Mouse (Mus musculus) stomach, embryonic 14.5 days (tissue): ENCODE data around the gene Uvrag. TPM values are rescaled to one million over a fixed set of nuclear protein-coding genes. Genes with fewer than 3 reads are reported as not detected.

Experiments
- ATAC-seq: fragments of 200-750 bp; cut with Nextera tagmentation; 2 replicates; pipeline ENCODE4 v1.8.0; 2017; ENCODE audit warnings: low read depth, moderate TSS enrichment; ENCODE audit not compliant: insufficient number of reproducible peaks, insufficient read depth, low FRiP score
- H3K27ac ChIP-seq: fragments of 300-500 bp; sonication (generic); 2 replicates; pipeline ENCODE4 v1.5.1; 2014; ENCODE audit warnings: mild to moderate bottlenecking, low read length, moderate library complexity, mixed read lengths
- H3K27me3 ChIP-seq: fragments of 300-500 bp; sonication (generic); 2 replicates; pipeline ENCODE4 v1.6.1; 2014; ENCODE audit warnings: low read length, control low read depth, mixed read lengths; ENCODE audit not compliant: control insufficient read depth, insufficient read depth
- H3K36me3 ChIP-seq: fragments of 300-500 bp; sonication (generic); 2 replicates; pipeline ENCODE4 v1.6.1; 2014; ENCODE audit warnings: mild to moderate bottlenecking, control low read depth, low read length, moderate library complexity, mixed read lengths; ENCODE audit not compliant: control insufficient read depth, insufficient read depth
- H3K4me1 ChIP-seq: fragments of 300-500 bp; sonication (generic); 2 replicates; pipeline ENCODE4 v1.6.1; 2014; ENCODE audit warnings: low read length, control low read depth, mixed read lengths; ENCODE audit not compliant: control insufficient read depth, insufficient read depth
- H3K4me2 ChIP-seq: fragments of 300-500 bp; sonication (generic); replicated peaks from 2 replicates; pipeline ENCODE4 v1.6.1; 2014; ENCODE audit warnings: low read depth, low read length, control low read depth
- H3K4me3 ChIP-seq: fragments of 300-500 bp; sonication (generic); 2 replicates; pipeline ENCODE4 v1.5.1; 2014; ENCODE audit warnings: low read depth, low read length, control low read depth
- H3K9ac ChIP-seq: fragments of 300-500 bp; sonication (generic); replicated peaks from 2 replicates; pipeline ENCODE4 v1.6.1; 2014; ENCODE audit warnings: low read depth, mild to moderate bottlenecking, control low read depth, low read length, moderate library complexity, mixed read lengths
- H3K9me3 ChIP-seq: fragments of 300-500 bp; sonication (generic); 2 replicates; pipeline ENCODE4 v1.6.1; 2016; ENCODE audit warnings: low read depth, low read length, control low read depth; ENCODE audit not compliant: control insufficient read depth
- WGBS: fragments of 180-500 bp; shearing (Covaris S2); extraction: QIAGEN DNeasy Blood & Tissue Kit; methylation state at CpG from one replicate; pipeline ENCODE4 v1.1.7; 2014; 5-methylcytosine and 5-hydroxymethylcytosine counted together
- polyA plus RNA-seq: library from polyadenylated mRNA; unstranded; fragments of >200 nt; fragmentation: Nextera tagmentation; extraction: Ambion mirVana; gene quantifications from 2 replicates; pipeline ENCODE4 v1.2.1, GENCODE M21; 2014

The Uvrag gene
- polyA plus RNA-seq, 1 experiment from 2014 or later = 23.9 TPM

DNA sequence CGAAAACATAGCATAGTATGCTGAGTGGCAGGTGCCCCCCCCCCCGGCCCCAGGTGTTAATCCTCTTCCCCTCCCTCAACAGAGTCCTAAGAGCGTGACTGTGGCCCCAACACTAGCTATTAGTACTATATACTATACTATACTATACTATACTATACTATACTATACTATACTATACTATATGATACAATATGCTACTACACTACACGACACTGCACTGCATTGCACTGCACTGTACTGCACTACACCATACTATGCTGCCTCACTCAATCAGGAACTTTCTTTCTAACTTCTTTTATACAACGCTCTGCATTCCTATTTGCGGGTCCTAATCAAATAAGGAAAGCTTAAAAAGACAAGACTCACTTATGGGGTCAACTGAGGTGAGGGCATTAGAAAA lies 224.4 kb downstream of the Uvrag start:
- H3K27me3 ChIP-seq = no peaks in the 10 kb centered on the region
- H3K36me3 ChIP-seq = no peaks in the 10 kb centered on the region
- H3K27ac ChIP-seq = no peak overlapping the region
- H3K4me3 ChIP-seq = no peak overlapping the region
- peaks cover 7% of the 10 kb centered on the region; the same call in 1 of the 2 replicates for H3K4me1 ChIP-seq
- ATAC-seq = no peak
- no peak overlapping the region for H3K4me2 ChIP-seq
- no peak overlapping the region for H3K9ac ChIP-seq
- no peaks in the 10 kb centered on the region for H3K9me3 ChIP-seq
- WGBS = 86% methylated on average over 6 of the region's 6 CpGs

DNA sequence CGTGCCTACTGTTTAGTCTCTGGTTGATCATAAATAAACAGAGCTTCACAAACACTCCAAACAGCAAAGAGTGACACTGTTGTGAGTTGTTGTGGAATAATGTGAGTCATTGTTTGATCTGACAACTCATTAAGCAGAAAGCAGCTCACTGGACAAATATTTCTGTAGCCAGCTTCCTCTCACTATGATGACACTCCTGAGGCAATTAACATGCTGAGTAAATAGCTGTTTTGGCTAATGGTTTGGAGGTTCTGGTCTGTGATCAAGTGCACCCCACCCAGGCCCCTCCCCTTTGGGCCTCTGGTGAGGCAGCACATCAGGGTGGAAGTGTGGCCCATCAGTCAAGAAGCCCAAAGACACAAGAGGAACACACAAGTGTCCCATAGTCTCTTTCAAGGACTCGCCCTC lies 228.0 kb downstream of the Uvrag start:
- 63% methylated on average over 2 of the region's 2 CpGs for WGBS
- no peak for ATAC-seq
- peaks cover 22% of the 10 kb centered on the region for H3K4me1 ChIP-seq

DNA sequence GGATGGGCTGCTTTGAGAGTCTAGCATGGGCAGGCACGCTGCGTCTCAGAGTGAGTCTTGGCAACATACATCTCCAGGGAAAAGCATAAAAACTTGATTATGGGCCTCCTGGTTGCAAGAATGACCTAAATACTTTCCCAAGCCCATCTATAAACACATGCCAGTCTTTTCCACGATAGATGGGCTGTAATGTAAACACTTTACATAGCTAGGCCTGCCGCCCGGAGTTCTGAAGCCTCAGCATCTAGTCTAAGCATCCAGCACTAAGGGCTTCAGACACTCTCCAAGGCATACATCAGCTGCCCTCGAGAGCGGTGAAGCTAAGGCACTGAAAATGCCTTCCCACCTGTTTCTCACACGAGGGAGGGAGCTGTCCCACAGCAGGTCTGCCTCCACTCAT lies 229.7 kb downstream of the Uvrag start:
- 31% methylated on average over 8 of the region's 8 CpGs for WGBS
- ATAC-seq = peak; percentile 30; the same call in 1 of the 2 replicates

More for the DNA sequence above, 228.0 kb downstream of the Uvrag start:
- Histone ChIP-seq H3K9me3 (no peaks in the 10 kb centered on the region), H3K27me3 (no peaks in the 10 kb centered on the region), H3K36me3 (no peaks in the 10 kb centered on the region), H3K4me3 (no peak overlapping the region), H3K4me2 (no peak overlapping the region), H3K27ac (no peak overlapping the region), H3K9ac (no peak overlapping the region)

DNA sequence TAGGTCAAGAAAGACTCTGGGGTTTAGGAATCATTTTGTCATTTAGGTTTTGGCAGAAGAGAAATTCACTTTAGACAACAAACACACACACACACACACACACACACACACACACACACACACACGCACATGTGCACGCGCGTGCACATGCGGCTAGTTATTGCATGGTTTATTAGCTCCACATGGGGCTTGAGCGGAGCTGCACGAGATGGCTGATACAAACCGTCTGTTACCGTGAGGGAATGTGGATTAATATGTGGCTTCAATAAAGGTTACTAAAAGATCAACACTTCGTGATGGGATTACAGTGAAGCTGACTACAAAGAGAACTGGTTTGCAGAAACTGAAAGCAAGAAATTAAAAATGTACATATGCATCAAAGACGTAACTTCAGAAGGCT lies 230.2 kb downstream of the Uvrag start:
- no peak overlapping the region for H3K9ac ChIP-seq
- no peak overlapping the region for H3K4me3 ChIP-seq
- H3K27me3 ChIP-seq = no peaks in the 10 kb centered on the region
- no peak overlapping the region for H3K4me2 ChIP-seq
- peak overlapping the region; percentile 77; the same call in 1 of the 2 replicates for H3K27ac ChIP-seq
- no peaks in the 10 kb centered on the region for H3K36me3 ChIP-seq
- ATAC-seq = no peak
- peaks cover 22% of the 10 kb centered on the region for H3K4me1 ChIP-seq
- no peaks in the 10 kb centered on the region for H3K9me3 ChIP-seq
- 51% methylated on average over 11 of the region's 11 CpGs for WGBS

More for the DNA sequence above, 229.7 kb downstream of the Uvrag start:
- Histone ChIP-seq H3K27me3 (no peaks in the 10 kb centered on the region), H3K36me3 (no peaks in the 10 kb centered on the region), H3K4me2 (no peak overlapping the region), H3K9me3 (no peaks in the 10 kb centered on the region), H3K4me3 (no peak overlapping the region), H3K27ac (peak overlapping the region; percentile 77), H3K4me1 (peaks cover 22% of the 10 kb centered on the region), H3K9ac (no peak overlapping the region)

DNA sequence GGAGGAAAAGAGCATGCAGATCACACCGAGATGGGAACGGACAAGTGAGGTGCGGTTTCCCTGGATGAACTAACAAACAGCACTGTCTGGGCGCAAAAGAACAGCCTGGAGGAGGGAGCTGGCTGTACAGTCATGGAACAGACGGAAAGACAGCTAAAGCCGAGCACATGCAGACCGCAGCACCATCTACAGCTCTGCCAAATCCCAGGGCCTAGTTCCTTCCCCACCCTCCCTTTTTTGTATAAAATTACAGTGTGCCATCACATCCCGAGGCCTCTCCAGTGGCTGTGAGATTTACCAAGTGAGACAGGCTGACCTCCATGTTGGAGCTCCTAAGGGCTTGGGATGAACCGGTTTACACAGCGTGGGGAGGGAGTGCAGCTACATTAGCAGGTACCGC lies 230.8 kb downstream of the Uvrag start:
- Histone ChIP-seq H3K36me3 (no peaks in the 10 kb centered on the region), H3K4me3 (no peak overlapping the region), H3K27me3 (no peaks in the 10 kb centered on the region), H3K4me2 (no peak overlapping the region), H3K4me1 (peaks cover 27% of the 10 kb centered on the region), H3K27ac (peak overlapping the region; percentile 77; the same call in 1 of the 2 replicates), H3K9me3 (no peaks in the 10 kb centered on the region), H3K9ac (no peak overlapping the region)
- WGBS = 59% methylated on average over 11 of the region's 11 CpGs
- no peak for ATAC-seq

DNA sequence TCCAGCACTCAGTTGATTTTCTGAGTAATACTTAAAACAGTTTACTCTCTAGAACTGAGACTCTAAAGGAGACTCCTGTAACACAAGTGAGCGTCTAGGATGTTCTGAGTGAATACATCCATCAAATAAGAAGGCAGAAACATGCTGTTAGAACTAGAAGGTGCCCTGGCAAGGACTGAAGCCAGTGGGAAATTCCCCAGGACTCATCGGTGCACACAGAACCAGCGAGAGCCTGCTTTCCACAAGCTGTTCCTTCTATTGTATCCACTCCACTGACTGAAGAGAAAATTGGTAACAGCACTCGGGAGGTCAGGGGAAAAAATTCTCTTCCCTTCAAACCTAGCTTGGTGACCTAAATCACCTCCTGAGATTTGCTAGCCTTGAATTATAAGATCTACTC lies 233.5 kb downstream of the Uvrag start:
- H3K27me3 ChIP-seq = no peaks in the 10 kb centered on the region
- peaks cover 39% of the 10 kb centered on the region for H3K4me1 ChIP-seq
- H3K27ac ChIP-seq = no peak overlapping the region
- H3K4me2 ChIP-seq = no peak overlapping the region
- no peak for ATAC-seq
- 65% methylated on average over 4 of the region's 4 CpGs for WGBS
- no peaks in the 10 kb centered on the region for H3K9me3 ChIP-seq
- no peaks in the 10 kb centered on the region for H3K36me3 ChIP-seq
- H3K9ac ChIP-seq = no peak overlapping the region
- no peak overlapping the region for H3K4me3 ChIP-seq

DNA sequence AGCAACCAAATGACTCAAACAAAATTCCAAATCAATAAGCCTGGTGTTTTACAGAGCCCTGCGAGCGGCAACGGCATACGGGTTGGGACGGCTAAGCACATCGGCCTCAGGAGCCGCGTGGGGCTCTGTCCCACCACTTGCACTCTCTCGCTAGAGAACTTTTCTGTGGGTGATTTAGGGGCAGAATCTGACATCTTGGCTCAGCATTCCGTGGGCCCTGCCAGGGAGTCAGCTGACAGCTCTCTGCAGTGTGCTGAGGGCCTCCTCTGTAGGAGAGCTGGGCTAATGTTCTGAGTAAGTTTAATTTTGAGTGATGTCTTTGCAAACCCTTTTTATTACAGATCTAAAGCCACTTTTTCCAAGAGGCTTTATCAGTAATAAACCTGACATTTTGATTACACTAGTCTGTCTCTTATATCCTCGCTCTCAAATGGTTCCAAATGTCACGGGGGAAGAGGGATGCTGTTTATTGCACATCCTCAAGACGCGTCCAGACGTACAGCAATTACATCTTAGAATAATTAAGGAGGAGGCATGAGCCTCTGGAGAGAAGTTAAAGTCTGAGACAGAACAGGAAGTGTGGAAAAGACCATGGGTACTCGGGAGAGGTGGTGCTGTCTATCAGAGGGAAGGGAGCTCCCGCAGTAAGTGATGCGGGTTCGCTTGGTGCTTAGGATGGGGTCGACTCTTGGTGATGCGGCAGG lies 236.1 kb downstream of the Uvrag start:
- Histone ChIP-seq H3K9me3 (no peaks in the 10 kb centered on the region; the same call in 1 of the 2 replicates), H3K27me3 (no peaks in the 10 kb centered on the region), H3K27ac (no peak overlapping the region; the same call in 1 of the 2 replicates), H3K4me3 (no peak overlapping the region), H3K4me1 (peaks cover 38% of the 10 kb centered on the region), H3K4me2 (no peak overlapping the region), H3K36me3 (no peaks in the 10 kb centered on the region), H3K9ac (no peak overlapping the region)
- 46% methylated on average over 21 of the region's 21 CpGs for WGBS
- no peak for ATAC-seq

DNA sequence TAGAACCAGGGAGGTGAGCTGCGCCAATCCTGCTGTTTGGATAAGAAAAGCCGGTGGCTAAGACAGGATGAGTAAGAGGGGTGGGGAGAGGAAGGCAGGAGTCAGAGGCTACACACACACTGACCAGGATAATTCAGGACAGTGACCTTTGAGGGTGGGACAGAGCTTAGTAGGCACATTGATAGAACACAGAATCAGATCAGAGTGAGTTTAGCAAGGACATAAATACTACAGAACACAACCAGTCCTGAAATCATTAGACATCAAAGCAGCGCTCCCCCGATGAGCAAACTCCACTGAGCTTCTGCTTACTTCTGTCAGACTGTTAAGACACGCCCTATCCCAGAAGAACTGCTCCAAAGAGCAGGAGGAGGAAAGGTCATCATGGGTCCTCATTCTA lies 237.1 kb downstream of the Uvrag start:
- H3K9ac ChIP-seq = no peak overlapping the region
- no peaks in the 10 kb centered on the region for H3K36me3 ChIP-seq
- no peak overlapping the region for H3K27ac ChIP-seq
- peaks cover 39% of the 10 kb centered on the region for H3K4me1 ChIP-seq
- no peak overlapping the region for H3K4me2 ChIP-seq
- ATAC-seq = no peak
- no peaks in the 10 kb centered on the region; the same call in 1 of the 2 replicates for H3K9me3 ChIP-seq
- no peak overlapping the region for H3K4me3 ChIP-seq
- 38% methylated on average over 5 of the region's 5 CpGs for WGBS
- no peaks in the 10 kb centered on the region for H3K27me3 ChIP-seq

DNA sequence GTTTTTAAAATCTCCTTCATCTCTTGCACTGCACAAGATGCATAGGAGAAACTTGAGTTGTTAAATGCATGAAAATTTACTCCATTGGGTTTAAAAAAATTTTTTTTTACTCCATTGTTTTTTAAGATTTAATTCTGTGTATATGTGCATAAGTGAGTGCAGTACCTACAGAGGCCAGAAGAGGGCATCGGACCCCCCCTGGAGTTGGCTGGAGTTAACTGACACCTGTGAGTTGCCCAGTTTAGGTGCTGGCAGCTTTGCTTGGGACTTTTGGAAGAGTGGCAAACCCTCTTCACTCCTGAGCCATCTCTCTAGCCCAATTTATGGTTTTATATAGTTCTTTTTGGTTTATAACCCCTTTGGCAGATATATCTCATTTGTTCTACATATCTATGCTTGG lies 239.8 kb downstream of the Uvrag start:
- H3K4me1 ChIP-seq = peaks cover 60% of the 10 kb centered on the region
- 94% methylated on average over 1 of the region's 1 CpGs for WGBS

More for the DNA sequence above, 239.8 kb downstream of the Uvrag start:
- H3K9me3 ChIP-seq = no peaks in the 10 kb centered on the region; the same call in 1 of the 2 replicates
- H3K9ac ChIP-seq = no peak overlapping the region
- no peak overlapping the region for H3K4me3 ChIP-seq
- no peak overlapping the region for H3K27ac ChIP-seq
- no peaks in the 10 kb centered on the region for H3K36me3 ChIP-seq
- no peak overlapping the region for H3K4me2 ChIP-seq
- H3K27me3 ChIP-seq = no peaks in the 10 kb centered on the region
- ATAC-seq = no peak
